Mouse (Mus musculus) CD4-positive, CD25-positive, alpha-beta regulatory T cell, adult 4 months (primary cell): ENCODE data around the gene Csnk1d. TPM values are rescaled to one million over a fixed set of nuclear protein-coding genes. Genes with fewer than 3 reads are reported as not detected.

Experiments used
- ATAC-seq: one replicate; pipeline ENCODE4 v1.8.0; 2017
- polyA plus RNA-seq, 2 experiments: library from polyadenylated mRNA; unstranded; fragments of 100-300 nt; shearing (Covaris generic); gene quantifications; one replicate each; pipeline ENCODE4 v1.2.1; 2017

The Csnk1d gene
- polyA plus RNA-seq, 2 experiments from 2014 or later, result 50.4 to 78.2 TPM

GRCm38 (mm10) chr11:120951731-120952730, 39.1 kb downstream of the Csnk1d start:
- ATAC-seq, result no peak

DNA sequence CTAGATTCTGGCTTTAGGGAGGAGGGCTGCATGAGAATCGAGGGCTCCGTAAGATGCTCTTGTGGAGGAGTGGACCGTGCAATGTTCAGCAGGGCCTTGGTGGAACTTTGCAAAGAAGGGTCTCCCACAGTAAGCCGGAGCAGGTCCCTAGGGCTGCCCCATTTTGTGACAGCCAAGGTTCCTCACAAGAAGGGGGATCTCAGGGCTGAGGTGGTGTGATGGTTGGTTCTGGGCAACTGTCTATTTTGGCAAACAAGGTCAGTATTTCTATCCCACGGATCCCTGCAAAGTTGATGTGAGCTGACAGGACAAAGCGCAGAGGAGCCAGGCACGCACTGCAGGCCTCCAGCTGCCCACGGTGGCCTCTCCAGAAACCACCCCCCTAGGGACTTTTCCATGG, 39.9 kb downstream of the Csnk1d start:
- no peak for ATAC-seq

GRCm38 (mm10) chr11:120950281-120951202, 40.6 kb downstream of the Csnk1d start:
- ATAC-seq, result peak; percentile 84

DNA sequence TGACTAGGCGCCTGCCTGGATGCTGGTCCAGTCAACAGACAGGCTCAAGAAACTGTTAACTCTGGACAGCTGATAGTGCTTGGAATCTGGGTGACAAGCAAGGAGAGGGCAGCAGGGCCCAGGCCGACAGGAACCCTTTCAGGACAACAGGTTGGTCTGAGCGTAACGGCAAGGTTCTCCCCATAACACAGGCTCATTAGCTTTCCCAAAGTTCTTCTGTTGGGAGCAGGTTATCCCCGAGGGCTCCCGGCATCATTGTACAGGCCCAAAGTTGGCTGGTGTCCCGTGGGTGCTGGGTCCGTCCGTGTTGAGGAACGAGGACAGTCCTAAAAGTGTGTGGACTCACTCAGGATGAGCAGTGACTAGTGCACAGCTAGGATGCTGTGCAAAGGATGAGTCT, 41.3 kb downstream of the Csnk1d start:
- ATAC-seq, result no peak

DNA sequence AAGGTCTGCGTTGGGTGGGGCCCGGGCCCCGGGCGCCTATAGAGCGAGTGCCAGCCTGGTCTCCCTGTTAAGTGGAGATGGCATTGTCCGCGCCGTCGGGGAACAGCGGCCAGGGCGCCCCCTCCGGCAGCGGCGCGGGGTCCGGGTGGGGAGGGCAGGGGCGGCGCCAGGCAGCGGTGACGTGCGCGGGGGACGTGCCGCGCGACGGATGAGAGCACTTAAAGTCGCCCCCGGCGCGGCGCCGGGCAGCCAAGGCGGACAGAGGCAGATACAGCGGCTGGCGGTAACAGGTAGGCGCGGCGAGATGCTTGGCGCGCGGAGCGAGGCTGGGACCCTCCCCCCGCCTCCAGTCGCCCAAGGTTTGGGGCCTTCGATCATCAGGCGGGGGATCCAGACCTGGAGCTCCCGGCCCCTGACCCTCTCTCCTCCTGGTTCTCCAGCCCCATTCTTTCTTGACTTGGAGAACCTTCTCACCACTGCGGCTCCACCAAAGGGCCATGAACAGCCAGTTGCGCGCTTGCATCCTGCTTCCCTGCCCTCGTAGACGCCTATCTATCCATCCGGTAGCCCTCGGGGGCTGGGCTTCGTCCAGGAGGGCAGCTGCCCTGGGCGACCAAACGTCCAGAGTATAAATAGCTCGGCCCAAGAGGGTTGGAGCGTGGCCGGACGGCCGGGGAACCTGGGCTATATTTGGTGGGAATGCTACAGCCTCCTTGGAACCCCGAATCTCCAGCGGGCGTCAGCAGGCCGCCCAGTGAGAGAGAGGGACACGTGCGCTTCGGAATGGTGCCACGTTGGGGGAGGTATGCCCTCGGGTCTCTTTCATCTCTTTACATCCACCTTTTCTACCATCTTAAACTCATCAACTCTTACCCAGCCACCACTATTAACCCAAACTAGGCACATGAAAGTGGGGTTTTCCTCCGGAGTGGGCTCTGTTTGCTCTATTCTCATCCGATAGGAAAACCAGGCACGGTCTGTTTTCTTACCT, 42.0 kb downstream of the Csnk1d start:
- ATAC-seq, result peak; percentile 58

- no peak for ATAC-seq
Measured at GRCm38 (mm10) chr11:120948328-120948727, 42.8 kb downstream of the Csnk1d start, which contains the start of gene Slc16a3. Slc16a3 (plus strand) TSS chr11:120948480.

GRCm38 (mm10) chr11:120945926-120946325, 45.2 kb downstream of the Csnk1d start:
- ATAC-seq, result no peak

DNA sequence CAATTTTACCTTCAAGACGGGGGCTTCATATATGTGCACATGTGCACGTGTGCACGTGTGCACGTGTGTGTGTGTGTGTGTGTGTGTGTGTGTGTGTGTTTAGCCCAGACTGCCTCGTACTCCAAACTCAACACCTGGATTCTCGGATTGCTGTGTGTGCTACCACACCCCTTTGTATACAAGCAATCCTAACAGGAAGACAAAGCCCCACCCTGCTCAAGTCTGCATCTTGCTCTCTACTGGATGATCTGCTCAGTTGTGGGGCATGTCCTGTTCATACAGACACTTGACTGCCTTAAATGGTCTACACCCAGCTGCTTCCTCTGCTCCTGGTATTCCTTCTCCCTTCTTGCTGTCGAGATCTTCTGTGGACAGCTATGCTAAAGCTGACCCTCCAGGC, 45.9 kb downstream of the Csnk1d start:
- ATAC-seq, result no peak

DNA sequence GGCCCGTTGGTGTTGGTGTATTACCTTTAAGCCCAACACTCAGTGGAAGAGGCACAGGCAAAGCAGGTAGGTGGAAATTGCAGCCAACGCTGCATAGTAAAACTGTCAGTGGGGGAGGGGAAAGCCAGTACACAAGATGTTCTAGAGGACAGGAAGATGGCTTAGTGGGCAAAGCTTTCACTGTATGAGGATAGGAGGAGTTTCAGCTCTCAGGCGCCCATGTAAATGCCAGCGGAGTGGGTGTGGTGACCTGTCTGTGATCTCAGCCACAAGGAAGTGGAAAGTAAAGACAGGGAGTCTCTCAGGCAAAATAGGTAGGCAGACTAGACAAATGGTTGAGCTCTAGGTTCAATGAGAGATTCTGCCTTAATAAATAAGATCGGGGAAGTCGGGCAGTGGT, 50.2 kb downstream of the Csnk1d start:
- ATAC-seq, result peak; percentile 95

DNA sequence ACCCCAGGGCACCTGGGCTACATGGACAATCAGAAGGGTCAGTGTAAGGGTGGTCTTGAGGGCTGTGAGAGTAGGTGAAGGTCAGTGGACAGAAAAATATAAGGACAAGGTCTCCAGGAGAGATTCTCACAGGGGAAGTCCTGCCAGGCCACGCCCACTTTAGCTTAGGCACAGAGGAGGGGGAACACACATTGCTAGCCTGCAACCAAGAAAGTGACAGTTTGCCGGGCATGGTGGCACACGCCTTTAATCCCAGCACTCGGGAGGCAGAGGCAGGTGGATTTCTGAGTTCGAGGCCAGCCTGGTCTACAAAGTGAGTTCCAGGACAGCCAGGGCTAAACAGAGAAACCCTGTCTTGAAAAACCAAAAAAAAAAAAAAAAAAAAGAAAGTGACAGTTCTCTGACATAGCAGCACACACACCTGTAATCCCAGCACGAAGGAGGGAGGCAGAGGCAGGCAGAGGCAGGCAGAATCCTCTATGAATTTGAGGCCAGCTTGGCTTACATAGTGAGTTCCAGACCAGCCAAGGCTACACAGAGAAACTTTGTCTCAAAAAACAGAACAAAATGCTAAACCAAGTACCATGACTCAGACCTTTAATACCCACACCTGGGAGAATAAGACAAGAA, 51.3 kb downstream of the Csnk1d start:
- no peak for ATAC-seq

GRCm38 (mm10) chr11:120938795-120939194, 52.3 kb downstream of the Csnk1d start:
- ATAC-seq, result no peak

DNA sequence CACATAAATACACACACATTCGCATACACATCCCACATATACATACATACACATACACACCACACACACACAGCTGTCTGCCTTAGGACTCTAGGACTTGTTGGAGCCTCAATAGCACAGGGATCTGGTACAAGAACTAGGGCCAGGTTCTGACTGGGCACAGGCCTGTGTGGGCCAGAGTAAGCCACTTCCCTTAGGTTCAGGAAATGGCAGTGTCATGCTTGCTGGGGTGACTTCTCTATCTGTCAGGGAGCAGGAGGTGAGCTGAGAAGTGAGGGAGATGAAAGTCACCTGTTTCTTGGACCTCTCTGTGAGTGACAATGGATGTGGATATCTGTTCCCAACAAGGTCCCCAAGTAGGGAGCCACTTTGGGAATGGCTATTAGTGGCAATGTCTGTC, 53.2 kb downstream of the Csnk1d start:
- no peak for ATAC-seq

DNA sequence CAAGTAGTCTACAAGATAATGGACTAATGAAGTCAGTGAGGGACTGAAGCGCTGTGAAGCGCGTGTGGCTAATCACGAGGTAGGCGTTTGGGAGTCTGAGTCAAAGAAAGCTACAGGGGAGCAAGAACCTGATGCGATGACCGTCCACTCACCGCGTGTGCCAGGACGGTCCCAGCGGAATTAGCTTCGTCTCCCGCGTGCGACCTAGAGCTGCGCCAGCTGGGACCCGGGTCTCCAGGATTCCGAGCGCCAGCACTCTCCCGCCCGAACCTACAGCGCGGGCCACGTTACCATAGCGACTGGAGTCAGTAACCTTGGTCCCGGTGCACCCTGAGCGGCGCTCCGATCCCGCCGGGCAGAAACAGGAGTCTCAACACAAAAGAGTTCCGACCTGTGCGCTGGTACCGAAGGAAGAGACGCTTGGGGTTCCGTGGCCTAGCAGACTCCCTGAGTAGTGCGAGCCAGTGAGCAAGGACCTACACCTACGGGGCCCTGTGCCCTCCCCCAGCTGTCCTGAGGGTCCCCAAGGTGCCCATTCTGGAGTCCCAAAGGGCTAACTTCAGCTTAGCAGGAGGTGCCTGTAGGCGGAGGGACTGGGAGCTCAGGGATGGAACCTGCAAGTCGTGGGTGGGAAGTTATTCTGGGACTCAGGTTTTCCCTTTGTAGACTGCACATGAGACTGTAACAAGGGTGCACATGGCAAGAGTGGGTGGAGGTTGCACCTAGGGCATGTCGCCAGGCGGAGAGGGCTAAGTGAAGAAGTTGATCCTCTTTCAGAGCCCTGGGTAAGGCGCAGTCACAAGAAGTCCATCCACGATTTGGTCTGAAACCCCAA, 58.3 kb downstream of the Csnk1d start, which contains the start of gene Ccdc57:
Ccdc57 (minus strand) TSS at position 309 of the 835 bp plus-strand sequence.
- ATAC-seq, result peak; percentile 95

DNA sequence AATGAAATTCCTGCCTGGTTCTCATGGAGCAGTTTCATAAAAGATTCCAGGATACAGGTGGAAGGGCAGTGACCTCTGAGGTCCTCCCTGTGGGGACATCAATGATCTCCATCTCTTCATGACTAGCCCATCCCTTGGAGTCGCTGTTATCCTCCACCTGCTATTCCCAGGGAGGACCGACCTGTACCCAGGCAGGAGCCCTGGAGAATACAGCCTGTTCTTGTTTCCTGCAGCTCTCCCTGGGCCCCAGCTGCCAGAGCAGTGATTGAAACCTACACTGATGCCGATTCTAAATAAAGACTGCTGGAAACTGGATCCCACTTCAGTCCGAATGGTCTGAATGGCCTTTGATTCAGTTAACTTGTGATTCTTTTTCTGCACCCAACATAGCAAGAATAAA, 59.7 kb downstream of the Csnk1d start:
- no peak for ATAC-seq

GRCm38 (mm10) chr11:120928468-120928867, 62.7 kb downstream of the Csnk1d start:
- no peak for ATAC-seq

- ATAC-seq, result no peak
Measured at GRCm38 (mm10) chr11:120922528-120922927, 68.6 kb downstream of the Csnk1d start.

GRCm38 (mm10) chr11:120917756-120918155, 73.4 kb downstream of the Csnk1d start:
- ATAC-seq, result no peak

DNA sequence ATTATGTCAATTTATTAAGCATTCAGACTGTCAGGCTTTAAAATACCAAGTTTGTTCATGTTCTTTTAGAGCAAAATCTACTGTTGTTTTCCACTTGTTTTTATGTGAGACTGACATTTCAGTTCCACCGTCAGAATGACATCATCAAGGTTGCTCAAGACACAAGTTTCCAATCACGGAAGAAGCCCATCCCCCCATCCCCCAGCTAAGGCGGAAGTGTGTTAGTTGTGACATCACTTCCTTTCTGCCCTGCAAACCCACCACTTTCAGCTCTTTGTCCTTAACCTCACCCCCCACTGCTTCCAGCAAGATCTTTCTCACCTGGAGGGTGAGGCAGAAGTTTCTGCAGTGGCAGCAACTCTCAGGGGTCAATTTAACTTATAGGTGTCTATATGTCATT, 74.7 kb downstream of the Csnk1d start:
- peak; percentile 99 for ATAC-seq

GRCm38 (mm10) chr11:120913796-120914195, 77.3 kb downstream of the Csnk1d start:
- ATAC-seq, result no peak
